Mouse (Mus musculus): ENCODE measurements at regions not wholly inside any gene's neighbourhood (a gene's known extent, or its start where the extent isn't known, plus 50 kb on each side); places are given as distances from the start of the nearest gene placed in this dataset.

DNA sequence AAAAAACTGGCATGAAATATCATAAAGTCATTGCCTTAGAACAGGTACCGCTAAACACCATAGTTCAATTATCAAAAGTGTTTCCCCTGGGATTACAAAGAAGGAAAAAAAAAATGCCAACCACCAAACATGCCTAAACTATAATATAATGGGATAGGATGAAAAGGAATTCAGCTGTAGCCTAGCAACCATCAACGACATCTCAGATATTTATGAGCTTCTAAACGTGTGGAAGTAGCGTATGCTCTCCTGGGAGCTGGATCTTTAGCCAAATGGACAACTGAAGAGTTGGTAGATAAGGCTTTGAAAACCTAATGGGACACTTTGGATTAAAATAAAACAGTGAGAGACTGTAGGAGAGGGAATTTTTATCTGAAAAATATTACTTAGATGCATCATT, 86.9 kb upstream of the Immp2l start:
- no peak for TF ChIP-seq CTCF (IDR thresholded peaks at IDR 0.05; ENCODE audit: low read depth)
- TF ChIP-seq EP300 (IDR thresholded peaks at IDR 0.05; ENCODE audit: low read depth) = no peak
